Mouse (Mus musculus) T-helper 2 cell (primary cell): ENCODE measurements at regions not wholly inside any gene's neighbourhood (a gene's known extent, or its start where the extent isn't known, plus 50 kb on each side); places are given as distances from the start of the nearest gene placed in this dataset.

Experiments
- in situ Hi-C: fragments of 300-600 bp; cut with MboI, MseI; formaldehyde crosslinking; loops from one replicate; pipeline ENCODE4 v1.15.1; 2025; ENCODE audit warnings: high pct_unique_total_duplicates

DNA sequence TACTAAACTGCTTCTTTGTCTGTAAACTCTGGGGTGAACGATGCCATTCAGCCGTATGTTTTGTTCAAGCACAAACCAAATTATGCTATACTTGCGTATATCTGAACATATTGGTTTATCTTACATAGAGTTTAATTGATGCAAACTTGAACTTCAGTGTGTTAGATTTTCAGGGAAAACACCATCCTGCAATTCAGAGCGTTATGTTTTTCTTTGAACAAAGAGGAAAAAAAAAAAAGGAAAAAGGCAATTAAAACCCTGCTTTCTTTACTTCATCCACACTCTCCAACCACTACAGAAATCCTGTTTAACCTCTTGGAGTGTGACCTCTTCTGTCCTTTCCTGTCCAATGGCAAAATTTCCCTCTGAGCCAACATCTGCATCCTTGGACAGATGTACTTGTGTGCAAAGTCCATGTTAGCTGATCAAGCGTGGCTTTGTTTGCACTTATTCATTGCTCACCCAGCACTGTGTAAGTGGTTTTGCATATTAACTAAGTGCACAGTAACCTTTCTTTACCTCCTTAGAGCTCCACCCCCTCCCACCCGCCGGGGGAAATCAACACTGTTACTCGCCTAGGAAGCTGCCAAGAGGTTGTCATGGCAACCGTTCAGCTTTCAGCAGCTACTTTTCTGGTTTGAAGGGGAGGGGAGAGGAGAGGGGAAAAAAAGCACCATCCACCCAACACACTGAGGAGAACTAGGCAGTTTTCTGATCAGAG lies 174.4 kb upstream of the Klf12 start:
- in situ Hi-C loops: no loop called here

DNA sequence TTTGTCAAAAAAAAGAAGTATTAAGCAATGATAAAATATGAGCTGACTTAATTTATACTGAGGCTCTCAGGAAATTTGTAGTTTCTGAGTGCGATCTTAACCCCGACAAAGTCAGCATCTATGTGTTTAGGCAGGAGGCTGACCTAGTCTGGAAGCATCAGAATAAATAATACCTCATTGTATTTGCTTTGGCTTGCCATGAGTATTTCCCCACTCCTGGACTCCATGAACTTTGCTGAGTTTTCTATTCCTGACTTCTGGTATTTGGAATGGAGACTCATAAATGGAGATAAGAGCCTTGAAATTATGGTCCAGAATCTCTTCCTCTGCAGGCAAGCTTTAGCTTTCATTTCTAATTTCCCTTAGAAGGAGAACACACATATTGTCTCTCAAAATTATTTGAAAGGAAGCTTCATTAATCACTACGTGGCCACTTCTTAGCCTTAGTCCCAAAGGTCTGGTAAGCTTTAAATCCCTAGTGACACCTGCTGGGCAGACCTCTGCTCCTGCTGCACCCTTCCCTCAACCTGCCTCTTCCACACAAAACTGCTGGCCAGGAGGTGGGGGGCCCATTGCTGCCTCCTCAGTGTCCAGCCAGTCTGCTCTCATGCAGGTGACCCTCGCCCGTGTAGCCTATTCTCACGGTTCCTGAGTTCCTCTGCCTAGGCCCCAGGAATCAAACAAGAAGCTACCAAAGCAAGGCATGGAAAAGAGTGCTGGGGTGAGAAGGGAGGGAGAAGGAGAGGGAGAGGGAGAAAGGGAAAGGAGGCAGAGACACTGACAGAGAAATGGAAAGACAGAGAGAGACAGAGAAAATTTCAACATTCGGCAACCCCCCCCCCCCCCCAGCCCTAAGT lies 173.6 kb upstream of the Klf12 start:
- in situ Hi-C loops: no loop called here

DNA sequence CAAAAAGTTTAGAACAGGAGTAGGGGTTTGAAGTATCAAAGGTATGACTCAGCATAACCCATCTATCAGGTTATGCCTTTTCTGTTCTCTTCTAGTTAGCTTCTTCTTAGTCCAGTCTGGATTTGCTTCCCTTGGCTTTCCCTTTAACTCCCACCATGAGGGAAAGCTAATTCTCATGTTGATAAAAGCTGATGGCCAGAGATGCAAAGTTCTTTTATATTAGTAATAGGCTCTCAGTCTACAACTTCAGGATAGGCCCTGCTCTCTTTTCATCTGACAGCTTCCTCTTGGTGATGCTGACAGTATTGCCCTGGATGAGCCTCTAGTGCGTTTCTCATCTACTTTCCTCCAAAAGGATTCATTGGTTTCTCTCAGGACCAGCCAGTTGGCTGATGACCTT lies 161.7 kb upstream of the Klf12 start:
- in situ Hi-C loops: no loop called here

DNA sequence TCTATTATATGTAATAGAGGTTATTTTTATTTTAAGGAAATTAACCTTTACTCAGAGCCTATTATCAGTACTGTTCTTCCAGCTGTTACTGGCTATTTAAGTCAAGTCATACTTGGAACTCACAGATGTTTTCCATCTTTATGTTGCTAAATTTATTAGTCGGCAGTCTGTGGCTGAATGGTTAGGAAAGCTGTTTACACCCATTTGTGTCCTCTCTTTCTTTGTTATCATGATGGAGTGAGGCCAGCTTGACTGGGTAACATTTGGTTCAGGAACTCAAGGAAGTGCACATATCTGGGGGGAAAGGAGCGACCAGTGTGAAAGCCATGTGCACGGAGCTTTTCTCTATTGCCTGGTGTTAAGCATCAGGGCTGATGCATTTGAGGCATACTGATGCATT lies 160.4 kb upstream of the Klf12 start:
- in situ Hi-C loops: no loop called here

DNA sequence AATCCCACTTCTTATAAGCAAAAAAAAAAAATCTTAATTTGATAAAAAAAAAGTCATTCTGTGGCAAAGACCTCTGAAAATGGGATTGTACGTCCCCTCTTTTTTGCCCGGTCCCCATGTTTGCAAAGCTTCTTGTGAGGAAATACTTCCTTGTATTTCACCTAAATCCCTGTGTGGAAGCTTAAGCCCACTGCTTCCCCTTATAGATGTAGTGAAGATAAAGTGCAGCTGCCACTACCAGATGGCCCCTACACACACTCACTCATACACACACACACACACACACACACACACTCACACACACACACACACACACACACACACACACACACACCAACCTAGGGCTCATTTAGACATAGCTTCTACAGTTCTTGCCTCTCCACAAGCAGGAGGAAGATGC lies 159.6 kb upstream of the Klf12 start:
- in situ Hi-C loops: no loop called here

DNA sequence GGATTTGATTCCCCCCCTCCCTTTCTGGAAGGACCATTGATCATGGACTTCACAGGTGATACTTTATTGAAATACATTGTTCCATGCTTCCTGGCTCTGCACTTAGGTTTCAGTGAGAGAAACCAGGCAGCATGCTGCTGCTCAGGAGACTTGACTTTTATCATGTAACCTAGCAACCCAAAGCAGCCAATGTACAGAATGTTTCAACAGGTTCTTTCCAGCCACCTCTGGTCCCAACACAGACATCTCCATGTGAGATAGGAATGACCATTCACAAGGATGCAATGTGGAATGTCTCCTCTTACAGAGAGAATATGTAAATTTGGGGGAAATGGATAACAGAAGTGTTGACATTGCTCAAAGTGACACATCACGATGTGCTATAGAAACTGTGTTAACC lies 153.1 kb upstream of the Klf12 start:
- in situ Hi-C loops: no loop called here

DNA sequence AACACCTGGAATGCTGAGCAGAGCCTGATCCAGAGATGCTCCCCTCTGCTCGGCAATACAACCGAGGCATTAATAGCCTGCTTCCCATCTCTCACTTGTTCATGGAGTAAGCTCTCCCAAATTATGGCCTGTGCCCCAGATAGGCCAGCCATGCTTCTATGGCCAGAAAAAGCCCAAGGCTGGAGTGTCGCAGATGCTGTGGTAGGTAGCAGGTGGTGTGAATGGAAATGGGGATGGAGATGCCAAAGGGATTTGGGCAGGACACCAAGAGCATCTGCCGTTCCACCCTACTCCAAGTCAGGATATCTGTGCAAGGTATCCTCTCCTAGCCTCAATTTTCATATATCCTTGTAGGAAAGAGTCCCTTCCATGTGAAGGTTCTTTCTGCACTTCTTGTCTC lies 145.2 kb upstream of the Klf12 start:
- in situ Hi-C loops: loop anchor here (10.0 kb wide), 1 partner anchor 1285 kb away; no protein-coding TSS in a partner anchor

DNA sequence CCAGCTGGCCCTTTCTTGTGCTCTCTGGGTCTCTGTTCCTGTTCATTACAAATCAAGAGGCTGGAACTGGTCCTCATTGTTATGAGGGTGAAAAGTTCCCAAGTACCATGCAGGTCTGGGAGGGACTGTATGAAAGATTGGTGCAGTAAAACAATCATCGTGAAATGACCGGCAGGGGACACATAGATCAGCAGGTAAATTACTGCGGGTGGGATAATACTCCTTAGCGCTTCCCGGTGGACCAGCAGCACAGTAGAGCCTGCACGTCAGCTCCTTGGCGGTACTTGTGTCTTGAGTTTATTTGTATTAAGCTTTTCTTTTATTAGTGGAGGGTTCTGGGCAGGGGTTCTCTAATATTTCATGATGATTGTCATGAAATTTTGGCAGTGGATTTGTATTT lies 141.9 kb upstream of the Klf12 start:
- in situ Hi-C loops: loop anchor here (10.0 kb wide), 1 partner anchor 1288 kb away; no protein-coding TSS in a partner anchor

DNA sequence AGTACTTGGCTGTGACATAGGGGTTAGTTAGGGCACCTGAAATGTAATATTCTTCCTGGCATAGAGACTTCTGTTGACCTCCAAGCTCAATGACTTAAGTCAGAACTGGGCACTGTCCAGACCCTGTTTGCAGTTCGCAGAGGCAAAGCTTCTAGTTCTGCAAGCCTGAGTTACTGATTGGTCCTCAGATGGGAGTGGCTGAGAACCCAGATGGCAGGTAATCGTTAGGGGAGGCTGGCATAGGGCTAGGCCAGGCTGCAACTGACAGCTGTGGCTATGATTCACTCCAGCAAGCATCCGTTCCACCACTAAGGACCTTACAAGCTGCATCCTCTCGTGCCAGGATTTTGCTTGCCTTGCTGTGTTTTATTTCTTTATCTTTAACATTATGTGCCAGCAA lies 139.3 kb upstream of the Klf12 start:
- in situ Hi-C loops: loop anchor here (10.0 kb wide), 1 partner anchor 1291 kb away; no protein-coding TSS in a partner anchor

DNA sequence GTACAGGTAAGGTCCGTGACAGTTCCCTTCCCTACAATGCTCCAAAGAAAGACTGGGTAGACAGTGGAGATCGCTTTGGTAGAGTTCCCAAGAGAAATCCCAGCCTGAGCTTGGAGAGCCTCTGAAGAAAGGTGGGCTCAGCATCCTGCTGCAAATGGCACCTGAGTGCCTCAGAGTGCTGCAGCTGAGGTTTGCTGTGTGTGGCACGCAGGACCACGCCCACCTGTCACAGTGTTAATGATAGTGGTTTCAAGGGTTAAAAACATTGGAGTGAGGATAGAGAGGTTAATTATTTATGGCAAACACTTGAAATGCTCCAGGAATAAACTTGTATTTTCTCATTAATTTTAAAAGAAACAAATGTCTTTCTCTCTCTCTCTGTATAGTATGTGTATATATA lies 137.2 kb upstream of the Klf12 start:
- in situ Hi-C loops: loop anchor here (10.0 kb wide), 1 partner anchor 1293 kb away; no protein-coding TSS in a partner anchor

DNA sequence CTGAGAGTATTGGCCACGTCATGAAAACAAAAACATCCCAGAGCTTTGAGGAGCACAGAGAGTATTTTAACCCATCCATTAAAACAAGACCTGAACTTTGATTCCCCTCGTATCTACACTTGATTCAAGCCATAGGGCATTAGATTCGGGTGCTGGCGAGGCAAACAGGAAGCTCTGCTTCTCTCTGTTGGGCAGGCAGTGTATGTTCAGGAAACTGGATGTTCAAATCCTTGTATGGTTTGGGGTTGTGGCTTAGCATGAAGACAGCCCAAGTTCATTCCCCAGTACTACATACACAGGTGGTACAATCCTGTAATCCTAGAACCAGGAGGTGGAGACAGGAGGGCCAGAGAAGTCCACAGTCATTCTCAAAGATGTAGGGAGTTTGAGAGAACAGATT lies 130.6 kb upstream of the Klf12 start:
- in situ Hi-C loops: no loop called here

DNA sequence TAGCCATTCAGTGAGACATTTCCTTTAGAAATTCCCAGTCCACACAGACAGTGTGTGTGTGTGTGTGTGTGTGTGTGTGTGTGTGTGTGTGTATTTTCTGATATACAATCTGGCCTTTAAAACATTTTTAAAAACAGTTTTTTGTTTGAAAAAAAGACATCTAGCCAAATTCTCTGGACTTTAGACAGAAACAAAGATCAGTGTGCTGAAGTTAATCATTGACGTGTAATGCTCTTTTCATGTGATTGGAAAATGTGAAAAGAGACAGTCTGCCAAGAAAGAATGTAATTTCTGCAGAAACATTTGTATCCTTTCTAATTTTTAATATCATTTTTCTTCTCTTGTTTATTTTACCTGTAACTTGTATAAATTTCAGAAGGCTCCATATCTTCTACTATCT lies 127.7 kb upstream of the Klf12 start:
- in situ Hi-C loops: no loop called here

DNA sequence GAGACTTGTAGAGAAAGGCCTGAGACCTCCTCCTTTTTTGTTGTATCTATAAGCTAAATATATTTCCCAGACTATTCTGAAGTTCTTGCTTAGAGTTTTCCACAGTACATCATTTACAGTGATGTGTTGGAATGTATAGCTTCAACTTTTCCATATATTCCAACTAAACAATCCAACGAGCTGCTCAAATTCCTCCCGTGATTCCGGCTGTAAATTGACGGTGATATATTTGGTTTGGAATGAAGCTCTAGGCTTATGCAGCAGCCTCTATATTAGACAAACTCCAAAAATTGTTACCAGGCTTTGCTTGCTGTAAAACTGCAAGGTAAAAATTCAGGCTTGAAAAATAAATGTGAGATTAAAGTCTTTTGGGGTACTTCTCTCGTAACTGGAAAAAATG lies 112.7 kb upstream of the Klf12 start:
- in situ Hi-C loops: no loop called here

DNA sequence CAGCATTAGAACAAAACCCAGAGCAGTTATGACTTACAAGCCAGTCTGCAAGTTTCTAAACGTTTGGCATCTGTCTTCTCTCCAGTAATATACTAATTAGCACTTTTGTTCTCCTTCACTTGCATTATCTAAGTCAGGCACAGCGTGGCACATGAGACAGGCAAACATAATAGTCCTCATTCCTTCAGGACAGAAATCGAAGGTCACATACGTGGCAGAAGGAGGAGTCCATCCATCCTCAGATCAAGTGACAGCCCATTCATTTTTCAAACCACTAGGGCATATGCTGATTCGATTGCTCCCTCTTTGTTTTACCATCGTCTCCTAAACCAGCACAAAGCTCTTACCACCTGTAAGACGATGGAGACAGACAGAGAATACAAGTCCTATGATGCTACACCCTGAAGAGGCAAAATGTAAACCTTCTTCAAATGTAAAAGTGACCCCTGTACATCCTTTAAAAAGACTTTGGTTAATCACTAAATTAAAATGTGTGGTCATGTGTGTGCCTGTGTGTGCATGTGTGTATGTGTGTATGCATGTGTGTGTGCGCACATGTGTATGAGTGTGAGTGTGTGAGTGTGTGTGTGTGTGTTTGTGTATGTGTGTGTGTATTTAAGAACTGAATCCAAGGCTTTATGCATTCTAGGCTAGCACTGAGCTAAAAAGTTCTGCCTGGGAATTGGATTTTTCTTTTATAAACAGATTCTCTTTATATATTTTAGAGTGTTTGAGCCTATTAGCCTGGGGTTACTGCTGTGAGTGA lies 90.9 kb upstream of the Klf12 start:
- in situ Hi-C loops: no loop called here

DNA sequence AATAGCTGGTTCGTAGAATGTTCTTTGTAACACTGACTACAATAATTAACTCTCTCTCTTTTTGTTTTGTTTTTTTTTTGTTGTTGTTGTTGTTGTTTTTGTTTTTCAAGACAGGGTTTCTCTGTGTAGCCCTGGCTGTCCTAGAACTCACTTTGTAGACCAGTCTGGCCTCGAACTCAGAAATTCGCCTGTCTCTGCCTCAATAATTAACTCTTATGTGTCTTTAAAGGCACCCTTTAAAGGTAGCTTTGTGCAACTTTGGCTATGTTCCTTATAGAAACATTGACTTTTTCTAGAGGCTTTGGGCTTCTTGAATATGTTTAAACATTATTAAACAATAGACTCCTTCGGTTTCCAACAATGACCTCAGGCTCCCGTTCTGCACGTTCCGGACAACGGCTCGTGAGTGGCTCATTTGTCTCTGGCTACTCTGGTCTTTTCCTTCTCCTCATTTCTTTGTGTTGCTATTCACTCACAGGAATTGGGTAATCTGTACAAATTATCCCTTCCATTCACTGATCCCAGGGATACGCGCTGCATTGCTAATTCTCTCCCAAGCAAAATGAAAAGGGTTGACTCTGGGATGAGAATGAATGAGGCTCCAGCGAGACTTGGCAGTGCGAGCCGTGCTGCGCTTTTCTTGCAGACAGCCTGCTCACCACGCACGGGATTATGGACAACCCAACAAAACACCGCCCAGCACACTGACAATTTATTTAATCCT lies 90.2 kb upstream of the Klf12 start:
- in situ Hi-C loops: no loop called here

DNA sequence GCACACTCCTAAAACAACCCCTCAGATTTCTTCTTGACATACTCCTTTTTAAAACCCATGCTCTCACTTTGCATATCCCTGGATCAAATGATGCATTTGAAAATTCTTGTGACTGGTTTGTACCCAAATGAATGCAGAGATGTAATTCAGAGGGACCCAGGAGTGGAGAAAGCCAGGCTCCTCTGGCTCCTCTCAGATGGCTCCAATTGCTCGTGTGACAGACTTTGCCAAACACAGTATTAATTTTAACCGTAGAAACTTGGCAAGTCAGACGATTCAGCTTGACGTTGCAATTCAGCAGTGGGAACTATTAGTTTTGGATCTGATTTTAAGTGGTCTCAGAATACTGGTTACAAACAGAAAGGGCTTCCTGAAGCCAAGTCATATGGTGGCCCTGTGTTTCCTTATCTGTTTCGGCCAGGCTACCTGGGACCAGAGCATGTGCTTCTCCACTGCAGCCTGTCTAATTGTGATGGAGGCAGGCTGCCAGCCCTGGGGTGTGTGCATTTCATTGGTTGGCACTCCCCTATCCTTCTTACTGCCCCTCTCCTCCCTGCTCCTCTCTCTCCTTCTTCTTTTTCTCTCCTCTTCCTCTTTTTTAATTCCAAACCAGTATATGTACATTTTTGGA lies 81.9 kb upstream of the Klf12 start:
- in situ Hi-C loops: loop anchor here (10.0 kb wide), 1 partner anchor 262 kb away; no protein-coding TSS in a partner anchor

DNA sequence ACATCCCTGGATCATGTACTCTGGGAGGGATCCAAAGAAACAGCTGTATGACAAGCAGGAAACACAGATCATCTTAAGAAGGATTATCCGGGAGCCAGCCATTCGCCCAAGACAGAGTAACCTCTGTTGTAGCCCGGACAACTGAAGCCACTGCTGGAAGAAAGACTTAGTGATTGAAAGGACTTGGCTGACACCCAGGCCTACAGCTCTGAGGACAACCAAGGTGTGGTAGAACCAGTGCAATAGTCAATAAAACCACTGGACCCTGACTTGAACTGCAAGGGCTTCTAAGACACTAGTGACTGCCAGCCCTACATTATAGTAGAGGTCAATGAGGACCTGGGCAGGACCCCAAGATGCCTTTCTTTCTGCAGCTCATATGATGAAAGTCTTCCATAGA lies 78.3 kb upstream of the Klf12 start:
- in situ Hi-C loops: loop anchor here (10.0 kb wide), 1 partner anchor 258 kb away; no protein-coding TSS in a partner anchor

DNA sequence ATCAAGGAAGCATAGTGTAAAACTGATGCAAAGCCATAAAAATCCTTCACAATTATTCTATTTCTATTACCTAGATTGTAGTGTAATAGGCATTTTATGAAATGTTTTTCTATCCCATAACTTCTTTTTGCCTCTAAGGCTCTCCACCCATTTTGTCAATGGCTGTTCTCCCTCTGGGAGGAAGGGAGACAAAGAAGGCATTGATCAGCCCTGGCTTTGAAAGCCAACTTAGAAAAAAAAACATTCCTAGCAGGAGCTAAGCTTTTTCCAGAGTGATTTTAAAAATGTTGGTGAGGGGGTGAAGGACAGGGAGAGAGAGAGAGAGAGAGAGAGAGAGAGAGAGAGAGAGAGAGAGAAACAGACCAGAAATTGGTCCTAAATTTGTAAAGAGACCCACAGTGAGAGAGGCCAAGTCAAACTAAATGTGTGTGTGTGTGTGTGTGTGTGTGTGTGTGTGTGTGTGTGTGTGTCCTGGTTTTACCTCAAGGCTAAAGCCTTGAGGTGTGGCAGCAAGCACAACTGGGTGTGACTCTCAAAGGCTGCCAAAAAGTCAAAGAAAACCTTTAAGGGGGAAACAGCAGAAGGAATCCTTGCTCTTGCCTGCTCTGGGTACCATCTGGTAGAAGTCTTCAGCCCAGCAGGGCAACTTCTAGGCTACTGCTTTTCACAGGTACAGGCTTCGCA lies 77.0 kb upstream of the Klf12 start:
- in situ Hi-C loops: loop anchor here (10.0 kb wide), 1 partner anchor 257 kb away; no protein-coding TSS in a partner anchor

DNA sequence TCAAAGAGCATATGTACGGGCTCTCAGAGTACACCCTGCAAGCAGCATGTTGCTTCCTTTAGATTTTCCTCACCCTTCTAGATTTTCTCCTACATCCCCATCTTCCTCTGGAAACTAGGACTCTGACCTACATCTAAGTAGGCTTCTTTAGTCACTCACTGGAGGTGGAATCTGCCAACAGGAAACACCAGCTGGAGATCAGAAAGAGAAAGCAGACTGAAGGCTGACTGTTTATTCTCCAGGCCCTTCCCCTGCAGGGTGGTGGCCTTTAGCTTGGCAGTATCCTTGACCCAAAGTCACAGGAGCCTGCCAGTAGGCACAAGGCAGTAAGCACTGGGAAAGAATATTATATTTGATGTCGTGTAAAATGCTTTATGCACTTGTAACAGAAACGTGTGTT lies 75.4 kb upstream of the Klf12 start:
- in situ Hi-C loops: loop anchor here (10.0 kb wide), 1 partner anchor 255 kb away; no protein-coding TSS in a partner anchor

DNA sequence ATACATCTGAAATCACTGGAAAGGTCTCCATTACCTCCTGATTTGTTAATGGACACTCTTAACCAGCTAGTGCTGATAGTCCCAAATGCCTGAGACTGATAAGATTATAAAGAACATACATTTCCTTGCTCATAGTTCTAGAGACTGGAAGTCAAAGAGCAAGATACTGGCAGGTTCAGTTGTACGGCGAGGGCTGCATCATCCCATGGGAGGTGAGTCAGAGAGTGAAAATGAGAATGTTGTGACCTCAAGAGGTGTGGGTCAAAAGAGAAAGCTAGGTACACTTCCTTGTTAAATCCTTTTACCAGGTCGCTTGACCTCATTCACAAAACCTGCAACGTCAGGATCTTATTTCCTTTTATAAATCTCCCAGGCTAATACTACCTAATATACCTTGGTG lies 72.7 kb upstream of the Klf12 start:
- in situ Hi-C loops: no loop called here
